Mouse (Mus musculus) hindbrain, postnatal 0 days (tissue): ENCODE results near the gene Prkcb. TPM values are rescaled to one million over a fixed set of nuclear protein-coding genes. Genes with fewer than 3 reads are reported as not detected.
A peak's percentile ranks its signal among the peaks of the same experiment; 100 is the strongest.

Experiments used
- ATAC-seq: fragments of 200-750 bp; cut with Nextera tagmentation; 2 replicates; pipeline ENCODE4 v1.8.0; 2017; ENCODE audit warnings: mild to moderate bottlenecking, moderate TSS enrichment, moderate library complexity
- DNase-seq: peaks from one replicate; pipeline ENCODE4 v3.0.0-alpha.2; 2015; ENCODE audit warnings: low spot score
- H3K27ac ChIP-seq: fragments of 300-500 bp; sonication (generic); 2 replicates; pipeline ENCODE4 v1.5.1; 2014; ENCODE audit warnings: mild to moderate bottlenecking
- H3K27me3 ChIP-seq: fragments of 300-500 bp; sonication (generic); 2 replicates; pipeline ENCODE4 v1.6.1; 2014; ENCODE audit warnings: low read length, mixed read lengths; ENCODE audit not compliant: insufficient read depth
- H3K36me3 ChIP-seq: fragments of 300-500 bp; sonication (generic); 2 replicates; pipeline ENCODE4 v1.6.1; 2014; ENCODE audit warnings: low read length, mixed read lengths; ENCODE audit not compliant: insufficient read depth
- H3K4me1 ChIP-seq: fragments of 300-500 bp; sonication (generic); 2 replicates; pipeline ENCODE4 v1.6.1; 2014; ENCODE audit warnings: antibody characterized with exemption, low read length, mixed read lengths; ENCODE audit not compliant: insufficient read depth
- H3K4me2 ChIP-seq: fragments of 300-500 bp; sonication (generic); 2 replicates; pipeline ENCODE4 v1.6.1; 2014; ENCODE audit warnings: low read depth, mild to moderate bottlenecking, low read length, moderate library complexity, mixed read lengths
- H3K4me3 ChIP-seq: fragments of 300-500 bp; sonication (generic); 2 replicates; pipeline ENCODE4 v1.5.1; 2014; ENCODE audit warnings: low read length
- H3K9ac ChIP-seq: fragments of 300-500 bp; sonication (generic); replicated peaks from 2 replicates; pipeline ENCODE4 v1.6.1; 2014; ENCODE audit warnings: mild to moderate bottlenecking, low read length, moderate library complexity, mixed read lengths
- H3K9me3 ChIP-seq: fragments of 300-500 bp; sonication (generic); 2 replicates; pipeline ENCODE4 v1.6.1; 2016; ENCODE audit warnings: low read length, mixed read lengths
- CTCF ChIP-seq: IDR thresholded peaks from 2 replicates; pipeline ENCODE4 v1.5.1; 2016; ENCODE audit warnings: antibody characterized with exemption, control low read depth, low read depth
- WGBS: fragments of 180-500 bp; shearing (Covaris S2); extraction: QIAGEN DNeasy Blood & Tissue Kit; methylation state at CpG from one replicate; pipeline ENCODE4 v1.1.7; 2014; 5-methylcytosine and 5-hydroxymethylcytosine counted together
- polyA plus RNA-seq: library from polyadenylated mRNA; unstranded; fragments of >200 nt; fragmentation: Nextera tagmentation; extraction: Ambion mirVana; gene quantifications from 2 replicates; pipeline ENCODE4 v1.2.1, GENCODE M21; 2015
- total RNA-seq: library from RNA; depleted of rRNA; stranded (reverse); fragments of >200 nt; gene quantifications from 2 replicates; pipeline ENCODE4 v1.2.3, GENCODE M21; 2014

The Prkcb gene
- total and polyA plus RNA-seq, 2 experiments from 2014 or later = 187 to 261 TPM

- Histone ChIP-seq H3K4me3 (no peak overlapping the region), H3K9me3 (peaks cover 4% of the 10 kb centered on the region), H3K27me3 (no peaks in the 10 kb centered on the region), H3K4me1 (peaks cover 8% of the 10 kb centered on the region), H3K36me3 (no peaks in the 10 kb centered on the region), H3K27ac (no peak overlapping the region), H3K9ac (no peak overlapping the region), H3K4me2 (no peak overlapping the region)
- DNase-seq (no peak), ATAC-seq (no peak)
- TF ChIP-seq CTCF = peak; percentile 36
These were observed 186.5 kb downstream of the Prkcb start for GRCm38 (mm10) chr7:122475038-122475437.

GRCm38 (mm10) chr7:122476697-122477096 lies 188.1 kb downstream of the Prkcb start:
- Histone ChIP-seq H3K36me3 (no peaks in the 10 kb centered on the region), H3K9me3 (peaks cover 4% of the 10 kb centered on the region), H3K4me1 (peaks cover 8% of the 10 kb centered on the region), H3K9ac (no peak overlapping the region), H3K4me2 (no peak overlapping the region), H3K27me3 (no peaks in the 10 kb centered on the region), H3K4me3 (no peak overlapping the region), H3K27ac (0 out of 2 replicates have a peak overlapping the region, but pooled peaks have one; percentile 72)
- 58% methylated on average over 6 of the region's 6 CpGs for WGBS
- ATAC-seq (no peak), DNase-seq (no peak)
- TF ChIP-seq CTCF = no peak

GRCm38 (mm10) chr7:122477118-122477517 lies 188.6 kb downstream of the Prkcb start:
- Histone ChIP-seq H3K36me3 (no peaks in the 10 kb centered on the region), H3K4me1 (peaks cover 8% of the 10 kb centered on the region), H3K9me3 (peaks cover 4% of the 10 kb centered on the region), H3K9ac (no peak overlapping the region), H3K4me3 (no peak overlapping the region), H3K27ac (peak overlapping the region; percentile 72; the same call in 1 of the 2 replicates), H3K4me2 (no peak overlapping the region), H3K27me3 (no peaks in the 10 kb centered on the region)
- WGBS = 42% methylated on average over 7 of the region's 7 CpGs
- peak; percentile 39 for DNase-seq
- TF ChIP-seq CTCF = peak; percentile 51
- peak; percentile 13; the same call in 1 of the 2 replicates for ATAC-seq

GRCm38 (mm10) chr7:122477566-122478564 lies 189.3 kb downstream of the Prkcb start:
- 13% methylated on average over 21 of the region's 21 CpGs for WGBS
- DNase-seq (peak; percentile 60), ATAC-seq (peak; percentile 62)
- peaks cover 8% of the 10 kb centered on the region for H3K4me1 ChIP-seq
- H3K4me2 ChIP-seq = peak overlapping the region; percentile 14
- H3K27ac ChIP-seq = peak overlapping the region; percentile 72
- no peaks in the 10 kb centered on the region for H3K27me3 ChIP-seq
- H3K4me3 ChIP-seq = no peak overlapping the region
- H3K9ac ChIP-seq = peak overlapping the region; percentile 21; the same call in 1 of the 2 replicates
- H3K9me3 ChIP-seq = peaks cover 4% of the 10 kb centered on the region
- no peaks in the 10 kb centered on the region for H3K36me3 ChIP-seq
- TF ChIP-seq CTCF = no peak

- H3K27ac ChIP-seq = no peak overlapping the region
- no peak for TF ChIP-seq CTCF
- no peaks in the 10 kb centered on the region for H3K36me3 ChIP-seq
- DNase-seq (no peak), ATAC-seq (no peak)
- H3K9ac ChIP-seq = no peak overlapping the region
- no peaks in the 10 kb centered on the region for H3K27me3 ChIP-seq
- H3K4me2 ChIP-seq = no peak overlapping the region
- no peak overlapping the region for H3K4me3 ChIP-seq
- H3K9me3 ChIP-seq = no peaks in the 10 kb centered on the region
- H3K4me1 ChIP-seq = no peaks in the 10 kb centered on the region
- WGBS = 64% methylated on average over 8 of the region's 8 CpGs
These were observed 195.4 kb downstream of the Prkcb start for GRCm38 (mm10) chr7:122483949-122484348.

- Histone ChIP-seq H3K9me3 (no peaks in the 10 kb centered on the region), H3K4me1 (no peaks in the 10 kb centered on the region), H3K9ac (no peak overlapping the region), H3K4me2 (no peak overlapping the region), H3K27me3 (no peaks in the 10 kb centered on the region), H3K4me3 (no peak overlapping the region), H3K27ac (no peak overlapping the region), H3K36me3 (no peaks in the 10 kb centered on the region)
- ATAC-seq = no peak
- 32% methylated on average over 11 of the region's 11 CpGs for WGBS
- DNase-seq = no peak
- TF ChIP-seq CTCF = no peak
These were observed 199.5 kb downstream of the Prkcb start for GRCm38 (mm10) chr7:122487929-122488571.
